In the genomic region with DNA sequence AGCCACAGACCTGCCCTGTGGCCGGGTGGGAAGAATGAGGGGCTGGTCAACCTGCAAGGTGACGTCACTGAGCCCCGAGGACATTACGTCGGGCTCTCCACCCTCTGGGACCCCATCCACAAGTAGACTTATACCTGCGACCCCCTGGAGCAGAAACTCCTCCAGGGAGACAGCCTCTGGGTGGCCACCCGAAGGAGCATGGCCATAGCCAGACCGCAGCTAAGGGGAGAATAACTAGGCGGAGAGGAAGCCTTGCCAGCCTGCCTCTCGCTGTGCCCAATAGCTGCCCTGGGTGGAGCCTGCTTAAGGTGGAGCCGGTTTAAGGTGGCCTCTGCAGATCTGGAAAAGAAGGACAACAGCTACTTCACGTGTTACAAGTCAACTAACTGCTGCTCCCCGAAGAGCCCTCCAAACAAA, we compare ENCODE assay signal across 8 mouse cellular contexts. TPM values are rescaled to one million over a fixed set of nuclear protein-coding genes. Genes with fewer than 3 reads are reported as not detected.
DNase-seq lines count a peak whose midpoint lies in the region; ATAC-seq and TF ChIP-seq lines count a peak whose summit lies in the region.

A gene (minus strand): TSS at position 270 of the 417 bp plus-strand sequence.

- 24% methylated on average over 13 of the region's 13 CpGs for WGBS in forebrain, postnatal 0 days
- WGBS in hindbrain, embryonic 12.5 days = 35% methylated on average over 13 of the region's 13 CpGs
- WGBS in limb, embryonic 11.5 days = 24% methylated on average over 13 of the region's 13 CpGs
- 25% methylated on average over 13 of the region's 13 CpGs for WGBS in midbrain, embryonic 14.5 days

- H3K4me3 ChIP-seq in forebrain, postnatal 0 days (ENCODE audit: low read depth, low read length) = peak within 1 kb of the TSS; percentile 22
- H3K4me3 ChIP-seq in hindbrain, embryonic 12.5 days = peak within 1 kb of the TSS; percentile 8; the same call in 1 of the 2 replicates
- H3K4me3 ChIP-seq in limb, embryonic 11.5 days (ENCODE audit: low read depth, low read length) = no peak within 1 kb of the TSS
- H3K4me3 ChIP-seq in midbrain, embryonic 14.5 days (replicated peaks; ENCODE audit: low read depth, low read length) = peak within 1 kb of the TSS; percentile 19

- no peaks in the 10 kb centered on the region for H3K9me3 ChIP-seq in forebrain, postnatal 0 days (ENCODE audit: low read length)
- 0 out of 2 replicates have a peak, but pooled peaks cover 3% of the 10 kb centered on the region for H3K9me3 ChIP-seq in hindbrain, embryonic 12.5 days (replicated peaks)
- H3K9me3 ChIP-seq in limb, embryonic 11.5 days (ENCODE audit: control insufficient read depth, low read length) = no peaks in the 10 kb centered on the region
- H3K9me3 ChIP-seq in midbrain, embryonic 14.5 days (ENCODE audit: control insufficient read depth, low read length) = no peaks in the 10 kb centered on the region

- H3K27ac ChIP-seq in forebrain, postnatal 0 days (ENCODE audit: low read depth, low read length) = no peak within 1 kb of the TSS
- H3K27ac ChIP-seq in hindbrain, embryonic 12.5 days = no peak within 1 kb of the TSS
- H3K27ac ChIP-seq in limb, embryonic 11.5 days (replicated peaks; ENCODE audit: low read depth, low read length) = no peak within 1 kb of the TSS
- no peak within 1 kb of the TSS for H3K27ac ChIP-seq in midbrain, embryonic 14.5 days (replicated peaks; ENCODE audit: low read depth, low read length)

- no peaks in the 10 kb centered on the region for H3K27me3 ChIP-seq in forebrain, postnatal 0 days (ENCODE audit: insufficient read depth, low read length)
- H3K27me3 ChIP-seq in hindbrain, embryonic 12.5 days = no peaks in the 10 kb centered on the region
- H3K27me3 ChIP-seq in limb, embryonic 11.5 days (ENCODE audit: control insufficient read depth, insufficient read depth, low read length) = no peaks in the 10 kb centered on the region
- H3K27me3 ChIP-seq in midbrain, embryonic 14.5 days (ENCODE audit: control insufficient read depth, insufficient read depth, low read length) = no peaks in the 10 kb centered on the region

- H3K9ac ChIP-seq in forebrain, postnatal 0 days = peak within 1 kb of the TSS; percentile 19; the same call in 1 of the 2 replicates
- 0 out of 2 replicates have a peak within 1 kb of the TSS, but pooled peaks have one; percentile 8 for H3K9ac ChIP-seq in hindbrain, embryonic 12.5 days
- no peak within 1 kb of the TSS for H3K9ac ChIP-seq in limb, embryonic 11.5 days (ENCODE audit: low read length)
- H3K9ac ChIP-seq in midbrain, embryonic 14.5 days (replicated peaks; ENCODE audit: low read length) = no peak within 1 kb of the TSS; the same call in 1 of the 2 replicates

- DNase-seq in retina, postnatal 1 day = peak; percentile 26
- no peak for DNase-seq in retina, embryonic 14.5 days (ENCODE audit: low spot score)
- peak; percentile 78 to 84 for DNase-seq in cerebellum, adult 18-20 months
- peak; percentile 28 for DNase-seq in forebrain, postnatal 0 days
- DNase-seq in limb, embryonic 11.5 days (ENCODE audit: low spot score) = no peak
- DNase-seq in midbrain, embryonic 14.5 days = peak; percentile 41
- DNase-seq in B cell, adult 2 months = no peak

- H3K4me2 ChIP-seq in forebrain, postnatal 0 days (ENCODE audit: low read depth) = peak within 1 kb of the TSS; percentile 42
- peak within 1 kb of the TSS; percentile 36 for H3K4me2 ChIP-seq in hindbrain, embryonic 12.5 days (replicated peaks)
- H3K4me2 ChIP-seq in limb, embryonic 11.5 days (ENCODE audit: low read depth, severe bottlenecking) = peak within 1 kb of the TSS; percentile 1; the same call in 1 of the 2 replicates
- peak within 1 kb of the TSS; percentile 41 for H3K4me2 ChIP-seq in midbrain, embryonic 14.5 days (ENCODE audit: low read length)

- peak; percentile 49 for ATAC-seq in forebrain, postnatal 0 days
- no peak for ATAC-seq in hindbrain, embryonic 12.5 days (ENCODE audit: low FRiP score)
- ATAC-seq in limb, embryonic 11.5 days (ENCODE audit: insufficient number of reproducible peaks, low FRiP score, low TSS enrichment, low read depth) = no peak
- ATAC-seq in midbrain, embryonic 14.5 days (ENCODE audit: low FRiP score, low TSS enrichment) = no peak

- H3K36me3 ChIP-seq in forebrain, postnatal 0 days (ENCODE audit: insufficient read depth) = peaks cover 6% of the 10 kb centered on the region
- H3K36me3 ChIP-seq in hindbrain, embryonic 12.5 days = peaks cover 7% of the 10 kb centered on the region; the same call in 1 of the 2 replicates
- H3K36me3 ChIP-seq in limb, embryonic 11.5 days (ENCODE audit: control insufficient read depth, insufficient read depth, low read length) = no peaks in the 10 kb centered on the region
- H3K36me3 ChIP-seq in midbrain, embryonic 14.5 days (ENCODE audit: control insufficient read depth, insufficient read depth, low read length) = 0 out of 2 replicates have a peak, but pooled peaks cover 10% of the 10 kb centered on the region

- TF ChIP-seq CTCF in forebrain, postnatal 0 days (IDR thresholded peaks at IDR 0.05; ENCODE audit: low read depth) = no peak

- no peaks in the 10 kb centered on the region for H3K4me1 ChIP-seq in forebrain, postnatal 0 days (ENCODE audit: insufficient read depth)
- H3K4me1 ChIP-seq in hindbrain, embryonic 12.5 days = no peaks in the 10 kb centered on the region
- no peaks in the 10 kb centered on the region for H3K4me1 ChIP-seq in limb, embryonic 11.5 days (ENCODE audit: control insufficient read depth, insufficient read depth, low read length)
- H3K4me1 ChIP-seq in midbrain, embryonic 14.5 days (ENCODE audit: control insufficient read depth, insufficient read depth, low read length) = no peaks in the 10 kb centered on the region

RNA-seq across cellular contexts. Expression of the gene that starts here (rescaled TPM):
- 0.54 and 1.8 TPM in 2 replicates for total RNA-seq in forebrain, postnatal 0 days (2014; rRNA removed)
- polyA plus RNA-seq in forebrain, postnatal 0 days (2015; fragmentation: Nextera tagmentation; extraction: Ambion mirVana) = 0.65 and 1.1 TPM in 2 replicates
- 0.29 and 0.50 TPM in 2 replicates for polyA plus RNA-seq in hindbrain, embryonic 12.5 days (2016; fragmentation: Nextera tagmentation; extraction: Ambion mirVana)
- 0.04 and 0.11 TPM in 2 replicates for polyA plus RNA-seq in limb, embryonic 11.5 days (2014; fragmentation: Nextera tagmentation; extraction: Ambion mirVana)
- polyA plus RNA-seq in midbrain, embryonic 14.5 days (2014; fragmentation: Nextera tagmentation; extraction: Ambion mirVana) = 0.45 and 0.69 TPM in 2 replicates

Comparison
In these comparisons a context has a peak if more than half of its experiments do, and no peak if none do; other contexts are left out.
1. DNase-seq: peak in retina, postnatal 1 day (single experiment), cerebellum, adult 18-20 months (2 of 2) and forebrain, postnatal 0 days (single experiment); none in retina, embryonic 14.5 days (single experiment), limb, embryonic 11.5 days (single experiment) and B cell, adult 2 months (0 of 2).
2. Peak in DNase-seq, H3K4me3 ChIP-seq and H3K4me2 ChIP-seq in midbrain, embryonic 14.5 days; RNA of the gene not detected or under 1 TPM.
3. H3K9ac ChIP-seq: peak in forebrain, postnatal 0 days (single experiment) and hindbrain, embryonic 12.5 days (single experiment); none in limb, embryonic 11.5 days (single experiment) and midbrain, embryonic 14.5 days (single experiment).
4. Peak in every context shown above with its lines, with median percentiles within 50 percentile points of each other: H3K4me2 ChIP-seq.